Mouse (Mus musculus) erythroblast, embryonic 14.5 days (primary cell): ENCODE results near the gene Gm27179. TPM values are rescaled to one million over a fixed set of nuclear protein-coding genes. Genes with fewer than 3 reads are reported as not detected.
"Not testable (repeated sequence)": the region's sequence is repeated elsewhere in the genome, so short reads cannot be mapped to it uniquely, and the experiment has no call there.

Experiments used
- H3K27me3 ChIP-seq: 2 replicates; pipeline ENCODE4 v1.6.1; 2012; ENCODE audit warnings: inconsistent platforms; ENCODE audit not compliant: control insufficient read depth
- H3K36me3 ChIP-seq: 2 replicates; pipeline ENCODE4 v1.6.1; 2012; ENCODE audit warnings: mild to moderate bottlenecking, inconsistent platforms; ENCODE audit not compliant: control insufficient read depth
- H3K4me1 ChIP-seq: 2 replicates; pipeline ENCODE4 v1.6.1; 2012; ENCODE audit warnings: inconsistent platforms; ENCODE audit not compliant: control insufficient read depth
- H3K4me3 ChIP-seq: replicated peaks from 2 replicates; pipeline ENCODE3; 2012; ENCODE audit warnings: moderate library complexity, mild to moderate bottlenecking, inconsistent platforms
- H3K9me3 ChIP-seq: 2 replicates; pipeline ENCODE4 v1.6.1; 2012; ENCODE audit warnings: low read length, inconsistent platforms, mixed read lengths; ENCODE audit not compliant: control insufficient read depth
- polyA plus RNA-seq: library from polyadenylated mRNA; stranded (reverse); fragments of >175 nt; gene quantifications from 2 replicates; pipeline ENCODE4 v1.2.3, GENCODE M21; 2012

The Gm27179 gene
- polyA plus RNA-seq, 1 experiment: not detected

- H3K4me3 ChIP-seq, H3K9me3 ChIP-seq, H3K27me3 ChIP-seq, H3K4me1 ChIP-seq, H3K36me3 ChIP-seq: not testable (repeated sequence)
These were observed 9.8 kb downstream of the Gm27179 start for GRCm38 (mm10) chr14:69502440-69503150.

DNA sequence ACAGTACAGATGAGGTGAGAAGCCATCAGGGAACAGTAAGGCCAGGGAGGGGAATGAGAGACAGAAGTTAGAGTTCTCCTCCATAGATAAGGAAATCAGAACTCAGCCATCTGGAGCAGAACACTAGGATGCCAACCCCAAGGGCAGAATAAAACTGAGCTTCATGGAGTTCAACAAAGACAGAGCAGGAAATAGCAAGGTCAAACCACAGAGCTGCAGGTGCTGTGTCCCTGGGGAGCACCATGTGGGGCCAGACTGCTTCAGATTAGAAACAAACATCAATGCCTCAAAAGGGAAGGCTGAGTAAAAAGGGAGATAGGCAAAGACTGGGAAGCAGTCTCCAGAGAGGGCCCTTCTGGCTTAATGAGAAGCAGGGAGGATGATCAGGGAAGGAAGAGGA lies 16.1 kb downstream of the Gm27179 start:
- not testable (repeated sequence) for H3K4me3 ChIP-seq, H3K36me3 ChIP-seq, H3K4me1 ChIP-seq, H3K27me3 ChIP-seq, H3K9me3 ChIP-seq

- not testable (repeated sequence) for H3K27me3 ChIP-seq, H3K4me3 ChIP-seq, H3K4me1 ChIP-seq, H3K9me3 ChIP-seq, H3K36me3 ChIP-seq
These were observed 17.4 kb downstream of the Gm27179 start for GRCm38 (mm10) chr14:69494946-69495345.

DNA sequence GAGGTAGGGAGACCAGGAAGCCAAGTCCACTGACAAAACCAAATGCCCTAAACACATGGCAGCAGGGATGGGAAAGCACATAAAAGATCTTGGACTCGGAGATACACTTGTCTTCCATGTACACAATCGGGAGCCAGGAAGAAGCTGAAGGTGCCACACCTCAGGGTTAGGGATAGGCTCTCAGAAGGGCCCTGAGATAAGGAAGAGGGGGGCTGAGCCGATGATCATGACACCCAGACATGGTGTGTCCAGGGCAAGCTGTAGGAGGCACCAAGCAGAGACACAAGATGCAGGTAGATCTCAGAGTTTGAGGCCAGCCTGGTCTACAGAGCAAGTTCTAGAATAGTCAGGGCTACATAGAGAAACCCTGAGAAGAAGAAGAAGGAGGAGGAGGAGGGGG lies 17.8 kb downstream of the Gm27179 start:
- not testable (repeated sequence) for H3K27me3 ChIP-seq, H3K4me3 ChIP-seq, H3K36me3 ChIP-seq, H3K9me3 ChIP-seq, H3K4me1 ChIP-seq

DNA sequence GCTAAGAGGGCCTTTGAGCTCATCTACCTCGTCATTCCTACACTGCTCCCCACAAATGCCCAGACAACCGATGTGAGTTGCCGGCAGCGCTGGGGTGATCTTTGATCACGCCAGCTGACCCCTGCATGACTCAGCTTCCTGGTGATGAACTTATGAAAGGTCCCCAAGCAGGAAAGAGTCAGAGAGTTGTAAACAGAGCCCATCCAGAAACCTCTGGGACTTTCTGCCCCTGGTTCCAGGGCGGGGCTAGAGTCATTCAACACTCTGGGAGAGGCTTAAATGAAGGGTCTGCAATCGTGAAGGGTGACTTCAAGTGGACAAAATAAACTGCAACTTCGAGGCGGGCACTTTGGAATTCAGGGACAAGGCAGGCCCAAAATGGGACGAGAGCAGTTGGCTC lies 24.3 kb downstream of the Gm27179 start:
- H3K4me3 ChIP-seq, H3K4me1 ChIP-seq, H3K9me3 ChIP-seq, H3K36me3 ChIP-seq, H3K27me3 ChIP-seq: not testable (repeated sequence)

- H3K4me3 ChIP-seq, H3K36me3 ChIP-seq, H3K9me3 ChIP-seq, H3K4me1 ChIP-seq, H3K27me3 ChIP-seq: not testable (repeated sequence)
These were observed 26.7 kb downstream of the Gm27179 start for GRCm38 (mm10) chr14:69485466-69486135.

GRCm38 (mm10) chr14:69473941-69474646 lies 38.3 kb downstream of the Gm27179 start:
- H3K4me3 ChIP-seq, H3K36me3 ChIP-seq, H3K9me3 ChIP-seq, H3K27me3 ChIP-seq, H3K4me1 ChIP-seq: not testable (repeated sequence)

DNA sequence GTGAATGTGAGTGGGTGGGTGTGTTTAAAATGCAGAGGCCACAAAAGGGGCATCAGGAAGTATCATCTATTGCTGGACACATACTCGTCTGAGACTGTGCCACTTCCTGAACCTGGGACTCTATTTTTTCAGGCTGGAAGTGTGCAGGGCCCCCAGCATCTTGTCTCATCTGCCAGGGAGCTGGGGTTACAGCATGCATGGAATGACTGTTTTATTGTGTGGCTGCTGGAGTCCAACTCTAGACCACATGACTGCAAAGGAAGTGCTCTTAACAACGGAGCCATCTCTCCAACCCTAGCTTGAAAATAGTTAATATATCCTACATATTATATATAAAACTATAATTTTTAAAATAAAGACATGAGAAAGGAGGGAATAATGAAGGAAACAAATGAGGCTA lies 39.0 kb downstream of the Gm27179 start:
- H3K4me1 ChIP-seq, H3K4me3 ChIP-seq, H3K36me3 ChIP-seq, H3K9me3 ChIP-seq, H3K27me3 ChIP-seq: not testable (repeated sequence)

- H3K4me1 ChIP-seq, H3K4me3 ChIP-seq, H3K36me3 ChIP-seq, H3K27me3 ChIP-seq, H3K9me3 ChIP-seq: not testable (repeated sequence)
These were observed 42.1 kb downstream of the Gm27179 start for GRCm38 (mm10) chr14:69470122-69470708.

DNA sequence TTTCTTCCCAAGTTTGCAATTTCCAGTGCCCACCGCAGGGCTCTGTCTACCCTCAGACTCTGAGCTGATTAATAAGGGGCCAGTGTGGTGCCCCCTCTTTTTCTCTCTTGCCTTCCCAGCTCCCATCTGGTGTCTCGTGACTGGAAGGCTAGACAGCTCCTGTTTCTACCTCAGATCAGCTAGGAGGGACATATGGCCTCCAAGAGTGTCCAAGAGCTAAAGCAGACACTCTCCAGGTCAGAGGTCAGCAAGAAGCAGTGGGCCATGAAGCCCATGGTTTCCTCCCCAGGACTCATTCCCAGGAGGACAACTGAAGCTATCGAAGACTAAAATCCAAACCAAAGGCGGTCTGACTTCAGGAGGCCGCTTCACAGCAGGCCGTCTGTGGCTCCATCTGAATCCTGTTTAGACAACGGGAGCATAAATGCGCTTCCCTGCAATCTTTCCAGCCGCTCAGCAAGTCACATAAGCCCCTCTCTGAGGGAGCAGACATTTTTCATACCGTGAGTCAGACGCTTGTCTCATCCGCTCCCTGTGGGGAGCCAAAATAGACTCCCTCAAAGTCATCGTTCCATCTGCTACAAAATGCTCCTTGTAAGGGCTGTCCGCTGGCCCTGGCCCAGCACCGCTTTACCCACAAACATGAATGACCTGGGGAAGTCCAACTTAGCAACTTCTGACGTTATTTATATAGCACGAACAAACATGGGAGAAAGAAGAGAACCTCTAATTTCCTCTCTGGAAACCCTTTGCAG lies 44.6 kb downstream of the Gm27179 start:
- H3K27me3 ChIP-seq, H3K9me3 ChIP-seq, H3K4me1 ChIP-seq, H3K36me3 ChIP-seq, H3K4me3 ChIP-seq: not testable (repeated sequence)

DNA sequence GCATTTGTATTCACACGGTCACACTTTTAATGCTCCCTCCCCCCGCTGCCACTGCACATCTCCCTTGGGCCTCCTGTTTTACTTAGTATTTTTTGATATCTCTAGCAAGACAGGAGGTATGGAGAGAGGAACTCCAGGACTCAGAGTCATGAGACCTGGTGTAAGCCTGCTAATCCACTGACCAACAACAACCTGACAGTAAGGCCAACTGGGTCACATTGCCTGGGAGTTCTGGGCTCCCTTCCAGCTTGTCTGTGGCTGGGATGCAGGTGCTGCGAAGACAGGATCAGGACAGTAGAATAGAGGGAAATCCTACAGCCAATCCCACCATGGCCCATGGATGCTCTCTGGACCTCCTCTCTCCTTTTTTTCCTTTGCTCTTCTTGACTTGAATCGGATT lies 47.9 kb downstream of the Gm27179 start:
- H3K9me3 ChIP-seq, H3K27me3 ChIP-seq, H3K4me1 ChIP-seq, H3K4me3 ChIP-seq, H3K36me3 ChIP-seq: not testable (repeated sequence)
